Comparison of ENCODE assay signal across 10 mouse cellular contexts in the genomic region with DNA sequence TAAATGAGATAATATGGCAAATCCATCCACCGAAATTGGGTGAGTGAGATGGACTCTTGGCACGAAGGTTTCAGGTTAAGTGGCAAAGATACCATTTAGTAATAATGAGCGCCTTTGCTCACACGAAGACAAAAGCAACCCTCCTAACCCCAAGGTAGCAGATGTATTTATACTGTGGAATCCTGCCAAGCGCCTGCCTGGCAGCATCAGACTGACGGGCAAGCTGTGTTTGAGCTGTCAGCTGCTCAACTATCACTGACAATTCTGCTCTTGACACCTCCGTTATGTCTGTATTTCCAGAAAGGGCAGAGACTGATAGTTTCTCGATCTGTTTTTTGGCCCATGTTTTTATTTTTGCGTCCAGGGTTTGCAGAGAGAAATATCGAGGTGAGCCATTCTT.
DNase-seq lines count a peak whose midpoint lies in the region; ATAC-seq lines count a peak whose summit lies in the region.
"Had no signal": no experiment of that assay in that cellular context is flagged by ENCODE, and none has a peak within 500 bp of the region (broad histone marks: within the 10 kb centered on the region; RNA-seq: fewer than 3 reads in every experiment).

No protein-coding gene starts in this region.

- no peaks in the 10 kb centered on the region for H3K9me3 ChIP-seq in hindbrain, embryonic 14.5 days (ENCODE audit: control insufficient read depth, low read length)
- H3K9me3 ChIP-seq in hindbrain, embryonic 12.5 days (replicated peaks), result no peaks in the 10 kb centered on the region
- no peaks in the 10 kb centered on the region for H3K9me3 ChIP-seq in heart, embryonic 14.5 days (ENCODE audit: control insufficient read depth, low read length)
- H3K9me3 ChIP-seq: embryonic facial prominence, embryonic 12.5 days; intestine, embryonic 15.5 days had no signal

- no peak overlapping the region for H3K4me3 ChIP-seq in hindbrain, embryonic 14.5 days (replicated peaks; ENCODE audit: low read length)
- H3K4me3 ChIP-seq in hindbrain, embryonic 12.5 days, result no peak overlapping the region
- H3K4me3 ChIP-seq in heart, embryonic 14.5 days (ENCODE audit: control insufficient read depth in 1 of 2, insufficient read depth in 1 of 2, low read depth in 1 of 2, low read length in 2 of 2), result no peak overlapping the region
- H3K4me3 ChIP-seq: embryonic facial prominence, embryonic 12.5 days; intestine, embryonic 15.5 days had no signal

- H3K27me3 ChIP-seq in hindbrain, embryonic 14.5 days (ENCODE audit: control insufficient read depth, insufficient read depth, low read length), result no peaks in the 10 kb centered on the region
- H3K27me3 ChIP-seq in hindbrain, embryonic 12.5 days, result no peaks in the 10 kb centered on the region
- no peaks in the 10 kb centered on the region for H3K27me3 ChIP-seq in heart, embryonic 14.5 days (ENCODE audit: control insufficient read depth, insufficient read depth, low read length)
- H3K27me3 ChIP-seq: embryonic facial prominence, embryonic 12.5 days; intestine, embryonic 15.5 days had no signal

- no peaks in the 10 kb centered on the region for H3K4me1 ChIP-seq in hindbrain, embryonic 14.5 days (replicated peaks; ENCODE audit: control insufficient read depth, insufficient read depth, low read length)
- H3K4me1 ChIP-seq in hindbrain, embryonic 12.5 days, result no peaks in the 10 kb centered on the region
- H3K4me1 ChIP-seq in heart, embryonic 14.5 days (ENCODE audit: control insufficient read depth in 2 of 2, insufficient read depth in 2 of 2, low read length in 2 of 2), result no peaks in the 10 kb centered on the region; a peak in 1 of 4 replicates
- H3K4me1 ChIP-seq: embryonic facial prominence, embryonic 12.5 days; intestine, embryonic 15.5 days had no signal

- WGBS in hindbrain, embryonic 14.5 days, result 64% methylated on average over 10 of the region's 10 CpGs
- WGBS in hindbrain, embryonic 12.5 days, result 81% methylated on average over 10 of the region's 10 CpGs
- WGBS in heart, embryonic 14.5 days, result 25% methylated on average over 10 of the region's 10 CpGs

- no peak overlapping the region for H3K9ac ChIP-seq in hindbrain, embryonic 14.5 days
- no peak overlapping the region for H3K9ac ChIP-seq in hindbrain, embryonic 12.5 days
- no peak overlapping the region for H3K9ac ChIP-seq in heart, embryonic 14.5 days (ENCODE audit: low read length)
- H3K9ac ChIP-seq: embryonic facial prominence, embryonic 12.5 days; intestine, embryonic 15.5 days; liver, embryonic 14.5 days had no signal

- H3K4me2 ChIP-seq in hindbrain, embryonic 14.5 days (replicated peaks), result no peak overlapping the region
- H3K4me2 ChIP-seq in hindbrain, embryonic 12.5 days (replicated peaks), result no peak overlapping the region
- H3K4me2 ChIP-seq in heart, embryonic 14.5 days (ENCODE audit: low read length), result peak overlapping the region; percentile 29
- H3K4me2 ChIP-seq: embryonic facial prominence, embryonic 12.5 days; intestine, embryonic 15.5 days had no signal

- no peak overlapping the region for H3K27ac ChIP-seq in hindbrain, embryonic 14.5 days
- no peak overlapping the region for H3K27ac ChIP-seq in hindbrain, embryonic 12.5 days
- peak overlapping the region in 1 of 2 experiments; percentile 39; a peak in 1 of 4 replicates for H3K27ac ChIP-seq in heart, embryonic 14.5 days (replicated peaks in 1 of 2; ENCODE audit: control insufficient read depth in 1 of 2, insufficient read depth in 1 of 2, low read depth in 2 of 2, low read length in 2 of 2)
- H3K27ac ChIP-seq: embryonic facial prominence, embryonic 12.5 days; intestine, embryonic 15.5 days; liver, embryonic 14.5 days had no signal

- DNase-seq in hindbrain, embryonic 14.5 days (ENCODE audit: low spot score), result peak; percentile 38
- peak; percentile 4 for DNase-seq in cerebellum, adult 9-10 months
- DNase-seq in layer of hippocampus, adult 9-11 months, result peak; percentile 25
- DNase-seq in frontal cortex, postnatal 36 days (ENCODE audit: low spot score in 2 of 2), result no peak

- ATAC-seq in hindbrain, embryonic 14.5 days (ENCODE audit: low FRiP score), result no peak
- no peak for ATAC-seq in hindbrain, embryonic 12.5 days (ENCODE audit: low FRiP score)
- no peak for ATAC-seq in heart, embryonic 14.5 days (ENCODE audit: insufficient number of reproducible peaks, insufficient read depth, low FRiP score, low read depth)
- ATAC-seq in activated CD4-positive, CD25-positive, alpha-beta regulatory T cell, adult 4 months, result no peak
- ATAC-seq: intestine, embryonic 15.5 days had no signal

- H3K36me3 ChIP-seq in hindbrain, embryonic 14.5 days (replicated peaks; ENCODE audit: control insufficient read depth, insufficient read depth), result no peaks in the 10 kb centered on the region
- no peaks in the 10 kb centered on the region for H3K36me3 ChIP-seq in hindbrain, embryonic 12.5 days
- no peaks in the 10 kb centered on the region for H3K36me3 ChIP-seq in heart, embryonic 14.5 days (ENCODE audit: control insufficient read depth, insufficient read depth, low read length)
- H3K36me3 ChIP-seq: embryonic facial prominence, embryonic 12.5 days; intestine, embryonic 15.5 days had no signal

Comparison
In these comparisons a context has a peak if more than half of its experiments do, and no peak if none do; other contexts are left out.
1. DNase-seq: peak in hindbrain, embryonic 14.5 days (single experiment), cerebellum, adult 9-10 months (single experiment) and layer of hippocampus, adult 9-11 months (single experiment); none in frontal cortex, postnatal 36 days (0 of 2).